Mouse (Mus musculus) liver, postnatal 0 days (tissue): ENCODE results near the gene Rtn4rl2.

ENCODE experiments used
- CTCF ChIP-seq: sonication (generic); IDR thresholded peaks from 2 replicates; pipeline ENCODE4 v1.5.1; 2016; ENCODE audit warnings: antibody characterized with exemption, low read depth
- EP300 ChIP-seq: IDR thresholded peaks from 2 replicates; pipeline ENCODE4 v1.6.1; 2016; ENCODE audit warnings: antibody characterized with exemption, low read depth, mild to moderate bottlenecking

- no peak for TF ChIP-seq CTCF
- peak; percentile 93 for TF ChIP-seq EP300
These were observed 44.6 kb downstream of the Rtn4rl2 start for GRCm38 (mm10) chr2:84841905-84842304.
